Mouse (Mus musculus) fibroblast of lung, adult 2 months (primary cell): ENCODE measurements at regions not wholly inside any gene's neighbourhood (a gene's known extent, or its start where the extent isn't known, plus 50 kb on each side); places are given as distances from the start of the nearest gene placed in this dataset.

Experiments used
- DNase-seq: peaks from one replicate; pipeline ENCODE4 v3.0.0-alpha.2; 2011; ENCODE audit warnings: low read depth

DNA sequence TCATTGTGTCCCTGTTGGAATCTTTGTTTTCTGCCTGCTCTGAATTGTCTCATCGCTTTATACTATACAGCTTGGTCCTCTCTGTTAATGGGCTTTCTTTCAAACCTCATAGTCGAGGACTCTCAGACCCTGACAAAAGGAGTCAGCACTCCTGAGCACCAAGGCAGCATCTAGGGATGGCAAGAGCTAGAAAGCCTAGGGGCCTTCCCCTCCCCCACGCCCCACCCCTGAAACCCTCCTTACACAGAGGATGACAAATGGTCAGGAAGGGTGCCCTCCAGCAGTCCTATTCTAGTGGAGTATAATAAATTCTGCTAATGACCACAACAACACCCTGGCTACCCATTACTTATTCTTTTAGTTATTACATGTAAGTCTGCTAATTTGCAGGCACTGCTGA is 74.4 kb downstream of the Tbx19 start:
- DNase-seq, result no peak

DNA sequence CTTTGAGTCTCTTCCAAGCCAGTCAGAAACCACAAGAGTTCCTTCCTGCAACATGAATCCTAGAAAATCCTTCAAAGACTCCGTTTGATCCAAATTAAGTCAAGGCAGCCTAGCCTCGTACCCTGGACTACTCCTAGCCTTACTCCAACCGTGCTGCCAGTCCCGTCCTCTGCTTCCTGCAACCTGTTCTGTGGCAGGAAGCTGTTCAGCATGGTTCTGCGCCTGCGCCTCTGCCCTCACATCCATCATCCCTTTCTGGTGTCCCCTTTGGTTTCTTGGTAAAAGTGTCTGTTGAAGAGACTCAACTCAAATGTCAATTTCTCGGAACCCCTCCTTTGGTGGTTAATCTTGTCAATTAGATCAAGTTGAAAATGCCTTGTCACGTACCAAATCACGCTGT is 75.8 kb downstream of the Tbx19 start:
- no peak for DNase-seq

DNA sequence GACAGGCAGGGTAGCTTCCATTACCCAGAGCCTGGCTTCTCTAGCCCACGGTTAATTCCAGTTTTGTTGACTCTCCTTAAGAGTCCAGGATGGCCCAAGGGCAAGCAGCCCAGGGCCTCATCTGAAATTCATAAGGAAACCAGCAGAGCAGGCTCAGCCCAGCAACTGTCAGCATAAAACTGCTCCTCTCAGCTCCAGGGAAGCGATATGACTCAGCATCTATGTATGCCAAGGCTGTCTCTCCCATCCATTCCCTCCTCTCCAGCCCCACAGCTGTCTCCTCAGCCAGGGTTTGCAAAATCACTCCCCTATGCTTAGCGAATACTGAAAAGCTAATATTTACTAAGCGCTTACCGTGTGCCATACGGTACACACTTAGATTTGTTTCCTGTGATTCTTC is 76.4 kb downstream of the Tbx19 start:
- peak; percentile 77 for DNase-seq

DNA sequence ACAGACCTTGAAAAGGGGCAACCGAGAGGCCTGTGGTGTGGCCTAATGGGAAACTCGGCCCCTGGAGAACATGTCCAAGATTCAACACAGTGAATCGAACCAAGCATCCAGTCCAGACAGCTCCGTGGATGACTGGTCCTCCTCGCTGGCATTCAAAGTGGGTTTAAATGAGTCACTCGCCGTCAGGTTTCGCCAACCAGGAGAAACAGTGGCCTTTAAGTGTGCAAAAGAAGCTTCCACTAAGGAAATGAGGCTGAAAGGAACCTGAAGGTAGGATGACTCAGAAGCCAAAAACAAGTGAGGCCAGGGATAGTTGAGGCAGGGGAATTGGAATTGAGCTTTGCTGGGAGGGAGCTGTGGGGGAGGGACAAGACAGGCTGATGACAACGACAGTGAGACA is 80.2 kb downstream of the Tbx19 start:
- DNase-seq, result no peak

DNA sequence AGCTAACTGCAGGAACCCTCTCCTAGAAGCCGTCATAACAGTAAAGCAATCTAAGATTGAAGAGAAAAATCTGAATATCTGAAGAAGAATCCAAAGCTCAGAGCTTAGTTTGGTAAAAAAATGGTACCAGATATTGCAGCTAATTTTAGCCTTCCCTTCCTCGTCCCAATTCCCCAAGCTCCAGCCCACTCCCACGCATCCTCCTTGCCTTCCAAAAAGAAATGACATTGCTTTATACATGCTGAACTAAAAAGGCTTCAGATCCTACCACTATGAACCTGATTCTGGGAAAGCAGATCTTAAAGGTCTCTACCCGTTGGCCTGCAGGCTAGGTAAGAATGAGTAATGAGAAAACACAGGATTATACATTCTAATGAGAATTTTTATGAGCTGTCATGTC is 83.3 kb downstream of the Tbx19 start:
- DNase-seq, result no peak

DNA sequence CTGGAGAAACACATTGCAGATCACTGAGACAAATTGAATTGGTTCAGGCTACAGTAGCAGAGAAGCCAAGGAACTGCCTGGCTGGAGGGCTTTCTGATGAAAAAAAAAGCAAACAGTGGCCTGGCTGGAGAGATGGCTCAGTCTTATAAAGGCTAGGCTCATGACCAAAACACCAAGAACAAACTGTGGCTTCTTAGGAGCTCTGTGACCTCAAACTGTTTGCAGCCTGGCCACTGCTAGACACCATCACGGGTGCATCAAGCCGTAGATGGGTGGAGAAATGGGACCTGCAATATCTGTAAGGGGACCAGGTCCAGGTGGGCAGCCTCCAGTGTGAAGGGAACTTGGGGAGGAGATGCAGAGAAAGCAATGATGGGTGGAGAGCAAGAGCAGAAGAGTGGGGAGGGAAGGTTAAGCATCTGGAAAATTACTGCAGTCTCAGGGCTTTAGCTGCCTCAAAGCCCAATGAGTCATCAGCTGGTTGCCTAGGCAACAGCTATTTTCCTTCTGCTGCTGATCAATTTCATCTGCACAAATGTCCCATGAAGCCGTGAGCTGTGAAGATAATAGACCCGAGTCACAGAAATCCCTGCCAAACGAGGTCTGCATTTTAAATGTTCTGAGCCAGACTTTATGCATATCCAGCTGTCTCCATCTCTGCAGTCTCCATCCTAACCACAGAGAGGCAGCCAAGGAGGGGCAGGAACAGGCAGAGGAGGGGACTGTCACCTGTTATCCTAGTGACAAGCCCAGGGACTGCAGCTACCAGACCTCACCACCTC is 85.1 kb downstream of the Tbx19 start:
- DNase-seq, result peak; percentile 88

DNA sequence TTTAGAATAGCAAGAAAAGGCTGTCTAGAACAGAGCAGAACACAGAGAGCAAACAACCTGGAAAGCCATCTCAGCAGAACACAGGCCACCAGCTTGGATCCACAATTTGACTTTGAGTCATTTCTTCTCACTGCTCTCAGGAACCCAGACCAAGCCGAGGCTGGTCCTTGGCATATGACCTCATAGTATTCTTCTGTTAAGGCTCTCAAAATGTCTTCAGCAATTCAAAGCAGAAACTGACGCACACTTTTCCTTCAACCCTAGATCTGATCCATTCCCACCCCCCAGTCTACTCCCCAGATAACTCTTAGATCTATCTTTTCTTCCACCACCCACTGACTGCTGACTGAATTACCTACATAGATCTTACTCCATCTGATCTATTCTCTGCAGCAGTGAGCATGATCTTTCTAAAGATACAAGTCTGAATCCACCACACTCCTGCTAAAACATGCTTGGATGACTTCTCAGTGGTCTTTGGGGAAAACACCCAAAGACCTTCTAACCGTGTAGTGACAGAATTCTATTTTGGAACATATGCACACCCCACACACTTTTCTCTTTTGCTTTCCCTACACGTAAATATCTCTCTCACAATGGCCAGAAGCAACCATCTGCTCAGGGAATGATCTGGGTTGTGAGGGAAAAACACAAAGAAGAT is 88.6 kb downstream of the Tbx19 start:
- DNase-seq, result no peak

DNA sequence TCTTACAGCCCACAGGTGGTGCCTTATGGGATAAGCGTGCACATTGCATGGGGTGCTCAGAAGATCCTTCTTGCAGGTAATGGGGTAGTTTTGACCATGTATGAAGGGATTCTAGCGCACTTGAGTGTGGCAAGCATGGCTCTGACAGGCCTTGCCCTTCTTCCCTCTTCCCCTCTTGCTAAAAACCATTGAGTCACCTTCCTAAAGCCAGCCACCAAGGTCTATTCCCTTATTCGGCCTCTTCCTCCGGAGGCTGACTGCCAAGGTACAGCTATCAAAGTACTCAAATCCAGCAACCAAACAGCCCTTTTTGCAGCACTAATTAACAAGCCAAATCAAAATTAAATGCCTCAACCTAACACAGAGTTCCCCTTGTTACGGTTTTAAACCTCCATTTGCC is 95.6 kb downstream of the Tbx19 start:
- no peak for DNase-seq

DNA sequence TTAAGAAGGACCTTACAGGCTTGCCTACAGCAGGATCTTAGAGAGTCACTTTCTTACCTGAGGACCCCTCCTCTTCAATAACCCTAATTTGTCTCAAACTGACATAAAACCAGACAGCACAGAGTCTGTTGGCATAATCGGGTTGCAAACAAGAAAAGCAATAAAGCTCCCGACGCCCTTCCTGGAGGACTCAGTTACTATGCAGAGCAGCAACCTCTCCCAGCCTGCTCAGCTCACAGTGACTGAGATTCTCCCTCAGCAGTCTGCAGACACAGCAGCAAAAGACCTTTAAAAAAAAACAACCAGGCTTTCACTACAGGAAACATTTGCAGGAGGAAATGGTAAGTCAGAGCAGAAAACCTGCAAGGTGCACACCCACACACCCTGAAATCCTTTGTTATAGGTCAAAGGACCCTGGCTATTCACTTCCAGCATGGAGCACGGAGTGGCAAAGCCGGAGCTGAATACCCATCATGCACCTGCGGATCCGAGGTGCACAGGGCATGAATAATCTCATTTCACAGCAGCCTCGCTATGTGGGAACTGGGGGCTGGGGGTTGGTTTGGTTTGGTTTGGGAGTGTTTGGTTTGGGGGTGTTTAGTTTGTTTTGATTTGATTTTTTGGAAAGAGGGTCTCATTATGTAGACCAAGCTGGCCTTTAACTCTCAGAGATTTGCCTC is 97.6 kb downstream of the Tbx19 start:
- no peak for DNase-seq

DNA sequence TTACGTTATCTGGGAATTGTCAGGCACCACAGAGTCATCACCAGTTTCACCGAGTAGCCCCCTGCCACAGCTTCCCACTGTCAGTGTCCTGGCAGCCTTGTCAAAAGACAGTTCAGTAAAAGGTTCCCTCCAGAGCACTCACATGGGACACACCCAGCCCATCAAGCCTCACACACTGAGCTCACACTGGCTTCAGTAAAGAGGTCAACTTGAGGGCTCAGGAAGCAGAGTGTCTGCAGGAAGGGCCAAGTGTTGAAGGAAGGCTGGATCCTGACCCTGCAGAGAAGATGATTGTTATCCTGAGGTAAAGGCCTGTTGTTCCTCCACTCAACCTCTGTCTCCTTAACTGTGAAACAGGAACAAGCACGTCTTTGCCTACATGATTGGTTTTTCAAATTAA is 99.2 kb downstream of the Tbx19 start:
- DNase-seq, result no peak

DNA sequence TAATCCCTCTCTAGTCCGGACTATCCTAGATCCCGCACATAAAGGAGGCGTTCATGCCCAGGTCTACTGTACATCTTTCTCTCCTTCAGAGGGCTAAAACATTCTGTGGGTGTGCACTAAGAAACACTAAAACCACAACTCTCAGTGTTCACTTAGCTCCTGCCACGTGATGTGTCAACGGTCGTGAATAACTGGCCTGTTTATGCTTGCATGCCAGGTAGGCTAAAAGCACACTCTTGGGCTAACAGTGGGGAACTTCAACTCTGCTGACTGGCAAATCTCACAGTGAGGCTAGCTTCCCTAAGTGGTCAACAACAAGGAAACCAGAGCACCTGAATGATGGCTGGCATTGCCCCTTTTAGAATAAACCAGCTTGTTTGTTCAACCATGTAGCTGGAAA is 106.3 kb downstream of the Tbx19 start:
- no peak for DNase-seq

DNA sequence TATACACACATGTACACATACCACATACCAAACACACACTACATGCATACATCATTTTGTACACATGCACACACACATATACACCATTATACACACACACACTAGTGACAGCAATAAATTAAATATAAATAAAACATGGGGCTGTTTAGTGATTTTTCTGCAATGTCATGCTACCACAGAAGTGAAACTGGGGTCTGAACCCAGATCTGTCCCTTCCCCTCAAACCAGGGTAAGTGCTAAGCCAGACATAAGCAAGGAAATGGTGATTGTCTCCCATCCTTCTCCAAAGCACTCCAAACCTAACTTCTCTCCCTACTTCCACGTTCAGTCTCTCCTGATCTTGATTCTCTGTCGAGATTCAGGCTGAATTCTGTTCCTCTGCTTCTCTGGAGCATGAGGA is 109.3 kb downstream of the Tbx19 start:
- no peak for DNase-seq

DNA sequence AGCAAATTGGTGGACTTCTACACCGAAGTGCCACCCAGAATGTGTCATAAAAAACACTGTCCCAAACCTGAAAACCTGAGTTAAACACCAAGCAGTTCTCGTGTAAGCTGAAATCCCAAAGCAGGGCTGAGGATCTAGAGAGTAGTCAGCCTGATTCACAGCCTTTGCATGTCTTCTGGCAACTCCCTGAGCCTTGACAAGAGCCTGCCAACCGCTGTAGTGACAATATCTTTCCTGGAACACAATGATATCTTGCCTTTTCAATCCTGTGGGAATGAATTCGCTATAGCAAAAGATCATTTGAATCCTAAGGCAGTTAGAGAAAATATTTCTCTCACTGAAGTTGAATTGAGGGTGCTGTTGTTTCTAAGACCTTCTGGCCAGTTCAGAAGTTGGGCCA is 110.4 kb downstream of the Tbx19 start:
- no peak for DNase-seq

DNA sequence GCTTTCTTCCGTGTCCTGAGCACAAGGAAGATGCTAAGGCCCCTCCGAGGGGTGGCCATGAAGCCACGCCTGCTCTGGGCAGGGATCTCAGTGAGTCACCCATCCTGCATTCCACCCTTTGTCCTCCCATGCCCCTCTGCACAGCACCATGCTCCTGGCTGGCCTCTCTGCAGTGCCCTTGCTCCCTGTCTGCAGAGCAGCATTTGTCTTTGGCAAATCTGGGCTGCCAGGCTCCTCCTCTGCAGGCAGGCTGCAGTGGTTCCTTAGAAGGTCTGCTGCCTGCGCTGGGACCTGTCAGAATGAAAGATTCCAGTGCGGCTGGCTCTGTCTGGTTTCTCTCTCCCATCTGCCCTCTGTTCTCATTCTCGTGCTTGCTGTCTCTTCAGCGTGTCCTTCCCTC is 111.3 kb upstream of the Xcl1 start:
- peak; percentile 39 for DNase-seq

DNA sequence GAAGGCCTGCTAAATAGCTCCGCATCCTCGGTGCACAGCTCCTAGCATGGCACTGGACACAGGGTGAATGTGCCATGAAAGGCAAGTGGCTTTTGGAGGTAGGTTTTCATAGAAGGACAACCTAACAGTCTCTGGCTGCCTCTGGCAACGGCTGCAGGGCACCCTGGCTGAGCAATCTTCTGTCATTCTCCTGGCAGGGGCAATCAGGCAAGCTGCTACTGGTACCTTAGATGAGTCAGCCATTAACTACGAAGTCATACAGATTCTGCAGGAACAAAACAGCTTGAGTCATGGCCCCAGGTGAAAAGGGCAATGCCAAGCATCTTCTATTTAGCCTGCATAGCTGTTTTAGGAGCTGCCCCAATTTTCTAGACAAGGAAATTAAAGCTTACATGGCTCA is 110.7 kb upstream of the Xcl1 start:
- DNase-seq, result peak; percentile 19

DNA sequence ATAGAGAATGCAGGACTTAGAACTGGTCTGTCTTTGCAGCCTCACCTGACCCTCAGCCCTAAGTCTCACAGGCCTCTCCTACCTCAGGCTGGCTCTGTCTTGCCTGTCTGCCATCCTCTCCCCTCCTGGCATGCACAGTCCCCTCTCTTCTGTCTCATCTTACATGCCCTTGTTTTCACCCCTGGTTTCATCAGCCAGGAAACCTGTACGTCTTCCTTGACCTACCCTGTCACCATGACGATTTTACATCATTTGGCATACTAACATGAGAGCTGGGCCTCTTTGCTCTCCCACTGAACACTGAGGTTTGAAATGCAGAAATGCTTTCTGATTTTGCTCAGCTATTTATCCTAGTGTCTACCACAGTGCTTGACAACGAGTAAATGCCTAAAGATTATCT is 108.0 kb upstream of the Xcl1 start:
- DNase-seq, result no peak

DNA sequence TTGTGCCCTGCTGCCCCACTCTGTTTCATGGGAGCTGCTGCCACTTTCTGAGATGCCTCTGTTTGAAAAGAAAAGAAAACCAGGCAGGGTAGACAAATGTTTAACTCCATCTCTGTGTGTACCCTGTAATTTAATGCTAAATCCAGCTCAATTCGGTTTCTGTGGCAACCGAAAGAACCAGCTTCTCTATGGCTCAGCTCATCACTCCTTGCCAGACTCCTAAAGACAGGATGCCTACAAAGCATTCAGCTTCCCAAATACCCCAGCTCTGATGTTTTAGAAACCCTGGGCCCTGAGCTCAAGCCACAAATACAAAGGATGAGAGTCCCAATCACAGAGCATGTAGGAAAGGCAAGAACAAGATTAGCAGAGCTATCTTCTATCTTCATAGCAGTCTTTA is 106.8 kb upstream of the Xcl1 start:
- DNase-seq, result no peak

DNA sequence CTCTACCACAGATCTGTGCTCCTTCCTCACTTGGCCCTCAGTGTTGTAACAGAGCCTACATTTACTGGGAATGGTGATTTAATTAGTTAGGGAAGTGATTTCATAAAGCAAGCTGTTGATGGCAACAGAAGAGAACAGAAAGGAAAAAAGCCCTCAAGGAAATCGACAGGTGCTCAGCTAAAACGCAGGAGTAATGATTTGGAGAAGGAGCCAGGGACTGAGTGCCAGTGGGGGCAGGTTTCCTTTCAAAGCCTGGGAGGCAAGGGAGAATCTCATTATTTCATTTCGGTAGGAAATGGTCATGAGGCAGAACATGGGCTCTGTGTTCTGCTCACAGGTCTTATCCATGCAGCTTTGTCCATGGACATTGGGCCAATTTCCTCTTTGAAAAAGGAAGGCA is 101.3 kb upstream of the Xcl1 start:
- no peak for DNase-seq

DNA sequence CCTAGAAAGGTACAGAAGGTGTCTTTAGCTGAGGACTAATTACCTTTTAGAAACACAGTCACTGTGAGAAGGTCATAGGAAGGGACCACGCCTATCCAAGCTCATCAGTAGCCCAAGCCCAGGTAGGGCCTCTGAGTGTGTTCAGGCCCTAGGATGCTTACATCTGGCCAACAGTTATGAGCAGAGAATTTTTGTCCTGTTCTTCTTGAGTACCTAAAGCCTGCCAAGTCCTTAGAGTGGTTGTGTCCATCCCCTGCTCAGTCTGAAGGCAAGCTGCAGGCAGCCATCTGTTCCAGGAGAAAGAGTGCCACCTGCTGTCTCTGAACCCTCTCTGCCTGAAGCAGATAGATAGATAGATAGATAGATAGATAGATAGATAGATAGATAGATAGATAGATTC is 100.3 kb upstream of the Xcl1 start:
- DNase-seq, result peak; percentile 25

DNA sequence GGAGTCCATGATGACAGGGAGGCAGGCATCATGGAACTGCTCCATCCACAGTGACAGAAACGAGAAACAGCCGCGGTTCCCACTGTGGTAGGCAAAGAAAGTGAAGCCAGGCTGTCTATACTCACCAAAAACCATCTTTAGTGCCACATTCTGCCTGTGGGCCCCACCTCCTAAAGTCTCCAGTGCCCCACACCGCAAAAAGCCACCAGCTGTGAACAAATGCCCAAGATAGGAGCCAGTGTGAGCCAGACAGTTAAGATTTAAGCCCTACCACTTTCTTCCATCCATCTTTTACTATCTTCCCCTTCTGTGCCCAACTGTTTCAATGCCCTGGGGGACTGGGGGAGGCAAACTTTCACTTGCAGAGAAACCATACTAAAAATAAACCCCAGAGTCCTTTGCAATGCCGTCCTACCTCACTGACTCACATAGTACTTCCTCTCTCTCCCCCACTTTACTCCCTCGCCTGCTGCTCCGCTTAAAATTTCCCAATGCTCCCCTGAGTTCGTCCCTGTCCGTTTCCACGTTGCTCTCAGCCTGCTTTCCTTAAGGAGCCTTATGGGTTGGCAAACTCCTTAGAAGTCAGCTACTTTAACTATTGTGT is 85.7 kb upstream of the Xcl1 start:
- DNase-seq, result no peak

DNA sequence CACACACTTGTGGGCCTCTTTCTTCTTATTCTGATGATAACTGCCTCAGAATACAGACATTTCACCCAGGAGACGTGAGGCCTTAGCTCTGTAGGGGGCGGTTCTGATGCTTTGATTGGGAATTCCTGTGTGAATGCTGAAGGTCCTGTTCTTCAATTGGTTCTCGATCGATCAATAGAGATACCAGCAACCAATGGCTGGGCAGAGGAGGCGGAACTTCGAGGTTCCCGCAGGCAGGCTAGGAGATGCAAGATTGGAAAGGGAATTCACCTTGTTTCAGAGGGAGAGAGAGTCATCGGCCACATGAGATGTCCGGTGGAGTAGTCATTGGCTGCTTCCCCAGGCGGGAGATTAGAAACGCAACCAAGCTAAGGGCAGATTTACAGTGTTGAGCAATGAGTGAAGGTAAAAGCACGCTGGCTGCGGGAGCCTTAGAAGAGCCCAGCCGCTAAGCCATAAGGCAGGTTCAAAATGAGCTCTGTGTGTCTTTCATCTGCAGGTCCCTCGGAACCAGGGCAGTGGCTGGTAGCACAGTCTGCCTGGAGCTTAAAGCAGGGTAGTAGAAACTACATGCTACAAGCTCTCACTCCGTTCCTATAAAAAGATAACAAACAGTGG is 83.5 kb upstream of the Xcl1 start:
- peak; percentile 28 for DNase-seq

DNA sequence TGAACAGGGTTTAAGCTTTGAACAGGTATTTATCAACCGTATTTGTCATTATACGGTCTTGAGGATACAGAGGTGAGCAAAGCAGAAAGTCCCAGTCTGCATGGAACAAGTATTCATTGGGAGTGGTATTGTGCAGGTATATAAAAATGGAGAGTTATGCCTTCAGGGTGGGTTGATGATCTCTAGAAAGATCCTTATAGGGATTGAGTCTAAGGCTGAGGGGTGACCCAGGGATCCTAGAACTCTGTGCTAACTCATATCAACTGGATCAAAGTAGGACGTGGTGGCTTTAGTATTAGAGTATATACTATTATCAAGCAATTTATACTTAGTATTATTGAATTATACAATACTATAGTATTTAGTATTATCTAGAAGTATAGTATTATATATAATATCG is 82.9 kb upstream of the Xcl1 start:
- no peak for DNase-seq

DNA sequence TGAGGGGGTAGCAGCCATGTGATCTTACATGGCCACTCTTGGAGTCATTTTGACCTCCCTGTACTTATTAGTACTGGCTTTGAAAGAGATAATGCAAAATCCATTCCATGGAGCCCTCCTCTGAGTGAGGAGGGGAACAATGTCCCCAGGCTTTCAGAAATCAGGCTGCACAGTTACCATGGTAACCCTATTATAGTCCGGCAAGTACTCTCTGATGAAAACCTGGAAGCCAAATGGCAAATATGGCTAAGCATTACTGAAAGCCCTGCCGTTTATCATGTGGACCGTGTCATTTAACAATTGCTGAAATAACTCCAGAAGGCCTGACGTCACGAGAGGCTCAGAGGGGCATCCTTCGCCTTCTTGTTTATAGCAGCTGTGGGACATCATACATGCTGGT is 82.5 kb upstream of the Xcl1 start:
- no peak for DNase-seq
